Mouse (Mus musculus) cerebellum, adult 11-12 months (tissue): ENCODE results near the gene Itpr1.

Experiments used
- DNase-seq: peaks from one replicate; pipeline ENCODE4 v3.0.0; 2022

The Itpr1 gene

GRCm38 (mm10) chr6:108408726-108409125, 195.8 kb downstream of the Itpr1 start:
- no peak for DNase-seq

GRCm38 (mm10) chr6:108410771-108411170, 197.9 kb downstream of the Itpr1 start:
- no peak for DNase-seq

GRCm38 (mm10) chr6:108411201-108411600, 198.3 kb downstream of the Itpr1 start:
- no peak for DNase-seq

DNA sequence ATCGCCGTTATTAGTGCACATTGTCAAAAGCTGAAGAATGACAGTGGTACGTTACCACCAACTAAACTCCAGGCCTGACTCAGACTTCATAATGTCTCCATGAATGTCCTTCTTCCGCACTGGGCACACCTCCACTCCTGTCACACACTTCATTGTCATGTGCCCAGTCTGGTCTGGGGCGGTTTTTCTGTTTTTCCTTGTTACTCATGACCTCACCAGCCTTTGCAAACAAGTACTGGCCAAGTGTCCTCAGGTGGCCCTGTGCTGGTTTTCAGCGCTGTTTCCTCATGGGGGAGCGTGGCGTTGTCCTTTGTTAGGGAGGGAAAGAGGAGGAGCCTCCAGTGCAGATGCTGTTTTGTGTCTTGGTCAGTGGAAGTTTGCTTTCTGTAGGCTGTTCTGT, 200.1 kb downstream of the Itpr1 start:
- DNase-seq = no peak

GRCm38 (mm10) chr6:108413593-108413992, 200.7 kb downstream of the Itpr1 start:
- no peak for DNase-seq

GRCm38 (mm10) chr6:108415847-108416246, 203.0 kb downstream of the Itpr1 start:
- DNase-seq = no peak

GRCm38 (mm10) chr6:108417508-108417907, 204.6 kb downstream of the Itpr1 start:
- peak; percentile 65 for DNase-seq

DNA sequence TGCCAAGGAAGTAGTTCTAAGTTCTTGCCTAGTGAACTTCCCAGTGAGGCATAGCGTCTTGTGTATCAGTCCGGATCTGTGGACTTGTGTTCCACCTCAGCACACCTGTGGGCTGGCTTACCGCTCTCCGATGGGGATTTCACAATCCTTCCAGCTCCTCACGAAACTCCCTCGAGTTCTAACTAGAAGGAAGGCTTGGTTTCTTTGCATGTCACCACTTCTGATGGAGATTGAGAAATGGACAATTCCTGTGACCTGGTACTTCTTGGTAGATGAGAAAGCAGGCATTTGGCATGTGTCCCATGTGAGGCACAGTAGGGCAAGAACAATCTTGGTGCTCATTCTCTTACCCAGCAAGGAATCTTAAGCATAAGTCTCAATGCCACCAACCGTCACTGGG, 205.3 kb downstream of the Itpr1 start:
- DNase-seq = no peak

DNA sequence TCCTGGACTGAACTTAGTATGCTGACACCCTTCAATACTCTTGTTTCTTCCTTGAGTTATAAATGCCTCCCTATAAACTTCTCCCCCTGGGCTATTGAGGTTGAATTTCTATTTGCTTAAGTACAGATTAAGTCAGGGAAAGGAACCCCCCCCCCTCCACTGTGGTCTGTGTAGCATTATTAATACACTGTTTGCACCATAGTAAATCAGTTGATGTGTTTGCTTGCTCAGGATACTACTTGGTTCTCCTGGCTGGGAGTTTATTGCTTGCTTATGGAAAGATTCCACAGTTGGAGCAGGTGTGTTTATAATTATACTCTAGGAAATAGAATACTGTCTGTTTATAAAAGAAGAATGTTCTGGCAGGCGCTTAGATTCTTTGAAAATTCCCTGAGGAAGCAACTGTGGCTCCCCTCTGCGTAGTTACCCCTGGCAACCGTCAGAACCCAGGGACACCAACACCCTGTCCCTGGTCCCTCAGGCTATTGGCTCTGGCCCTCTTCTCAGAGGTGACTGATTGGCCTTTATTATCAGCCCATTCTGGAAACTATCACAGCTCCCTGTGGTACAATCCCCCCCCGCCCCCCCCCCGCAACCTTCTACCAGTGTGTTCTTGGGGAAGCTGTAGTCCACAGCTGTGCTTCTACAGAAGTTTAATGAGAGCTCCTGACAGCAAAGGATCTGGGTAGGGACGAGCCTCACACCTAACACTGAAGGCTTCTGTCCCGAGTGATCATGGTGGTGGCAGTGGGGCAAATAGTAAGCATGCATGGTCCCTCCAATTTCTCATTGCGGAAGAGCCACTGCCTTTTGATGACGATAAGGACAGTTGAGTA, 212.1 kb downstream of the Itpr1 start:
- DNase-seq = no peak

- DNase-seq = peak; percentile 93
Observed at GRCm38 (mm10) chr6:108426789-108427188, 213.9 kb downstream of the Itpr1 start.

GRCm38 (mm10) chr6:108428383-108428782, 215.5 kb downstream of the Itpr1 start:
- no peak for DNase-seq

DNA sequence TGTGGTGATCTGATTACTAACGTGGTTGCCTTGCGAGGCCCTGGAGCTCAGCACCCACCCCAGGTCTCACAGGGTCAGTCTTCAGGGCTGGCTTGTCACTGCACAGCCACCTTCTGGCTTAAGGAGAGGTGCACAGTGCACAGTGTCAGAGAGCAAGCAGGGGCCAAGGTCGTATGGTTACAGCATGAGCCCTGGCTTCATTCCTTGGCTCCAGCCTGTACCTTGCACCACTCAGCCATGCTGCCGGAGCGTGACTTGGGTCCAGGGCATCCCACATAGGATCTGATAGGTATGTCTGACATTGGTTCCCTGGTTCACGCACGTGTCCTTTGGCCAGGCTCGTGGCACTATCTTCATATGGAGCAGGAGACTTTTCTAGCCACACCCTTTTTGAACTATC, 217.1 kb downstream of the Itpr1 start:
- no peak for DNase-seq

DNA sequence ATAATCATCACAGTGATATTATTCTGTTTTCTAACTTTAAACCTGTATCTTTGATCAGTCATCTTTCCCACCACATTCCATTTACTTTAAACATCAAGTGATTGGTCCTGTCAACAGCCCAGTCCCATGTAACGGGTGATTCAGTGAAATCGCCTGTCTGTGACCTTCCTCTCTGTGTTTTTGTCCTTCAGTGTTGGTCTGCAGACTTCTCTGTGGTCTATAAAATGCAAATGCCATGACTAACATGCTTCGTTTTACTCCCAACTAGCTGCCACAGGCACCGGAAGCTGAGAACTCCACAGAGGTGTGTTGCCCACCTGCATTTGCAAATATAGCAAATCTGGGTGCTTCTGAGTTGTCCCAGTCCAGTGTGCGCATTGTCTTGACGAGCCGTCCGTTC, 218.3 kb downstream of the Itpr1 start:
- DNase-seq = no peak

- DNase-seq = no peak
Observed at GRCm38 (mm10) chr6:108432836-108433235, 219.9 kb downstream of the Itpr1 start.

DNA sequence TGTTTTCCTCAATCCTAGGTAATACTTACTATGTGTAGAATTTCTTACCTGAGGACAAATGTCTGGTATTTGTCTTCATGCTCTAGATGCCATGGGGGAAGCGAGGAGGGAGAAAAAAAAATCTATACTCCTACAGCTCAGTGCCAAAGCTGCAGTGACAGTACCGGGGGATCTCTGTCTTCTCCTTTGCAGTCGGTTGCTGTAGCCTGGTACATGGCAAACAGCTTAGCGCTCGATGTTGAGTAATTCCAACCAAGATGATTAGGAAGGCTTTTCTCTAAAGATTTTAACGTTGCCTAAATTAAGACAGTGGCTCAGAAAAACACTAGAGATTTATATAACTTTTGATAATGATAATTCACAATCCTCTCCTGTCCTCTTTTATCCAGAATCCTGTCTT, 221.9 kb downstream of the Itpr1 start:
- DNase-seq = no peak

DNA sequence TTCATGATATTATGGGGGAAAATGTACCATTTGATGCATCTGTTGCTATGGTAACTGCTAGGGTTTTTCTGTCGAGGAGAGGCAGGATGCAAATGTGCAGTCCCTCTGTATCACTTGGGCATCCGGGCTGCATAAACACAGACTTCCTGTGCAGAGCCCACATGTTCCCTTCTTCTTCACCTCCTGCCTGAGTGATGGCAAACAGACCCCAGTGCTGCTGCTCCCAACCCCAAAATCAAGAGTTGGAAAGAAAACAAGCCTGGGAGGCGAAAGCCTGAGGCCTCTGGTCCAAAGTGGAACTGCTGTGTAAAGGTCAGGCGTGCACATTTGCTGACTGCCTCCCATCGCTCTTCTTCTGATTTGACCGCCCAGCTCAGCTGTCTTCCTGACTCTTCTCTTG, 222.6 kb downstream of the Itpr1 start:
- DNase-seq = no peak

- DNase-seq = no peak
Observed at GRCm38 (mm10) chr6:108436608-108437007, 223.7 kb downstream of the Itpr1 start.

DNA sequence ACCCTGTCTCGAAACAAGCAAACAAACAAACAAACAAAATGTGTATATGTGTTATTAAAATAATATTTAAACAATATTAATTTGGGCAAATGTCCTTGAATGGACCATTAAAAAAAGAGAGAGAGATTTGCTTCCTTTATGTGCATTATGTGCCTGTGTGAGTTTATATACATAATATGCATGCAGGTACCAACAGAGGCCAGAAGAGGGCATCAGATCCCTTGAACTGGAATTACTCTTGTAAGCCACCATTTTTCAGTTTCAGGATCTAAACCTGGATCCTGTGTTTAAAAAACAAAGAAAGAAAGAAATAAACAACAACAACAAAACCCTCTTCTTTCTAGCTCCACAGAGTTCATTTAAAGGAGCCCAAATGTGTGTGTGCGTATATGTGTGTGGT, 228.4 kb downstream of the Itpr1 start:
- DNase-seq = no peak

GRCm38 (mm10) chr6:108442291-108442690, 229.4 kb downstream of the Itpr1 start:
- no peak for DNase-seq

GRCm38 (mm10) chr6:108444435-108444834, 231.5 kb downstream of the Itpr1 start:
- peak; percentile 70 for DNase-seq

- no peak for DNase-seq
Observed at GRCm38 (mm10) chr6:108445006-108445405, 232.1 kb downstream of the Itpr1 start.

GRCm38 (mm10) chr6:108446766-108447165, 233.9 kb downstream of the Itpr1 start:
- no peak for DNase-seq

GRCm38 (mm10) chr6:108447179-108447845, 234.4 kb downstream of the Itpr1 start:
- no peak for DNase-seq

DNA sequence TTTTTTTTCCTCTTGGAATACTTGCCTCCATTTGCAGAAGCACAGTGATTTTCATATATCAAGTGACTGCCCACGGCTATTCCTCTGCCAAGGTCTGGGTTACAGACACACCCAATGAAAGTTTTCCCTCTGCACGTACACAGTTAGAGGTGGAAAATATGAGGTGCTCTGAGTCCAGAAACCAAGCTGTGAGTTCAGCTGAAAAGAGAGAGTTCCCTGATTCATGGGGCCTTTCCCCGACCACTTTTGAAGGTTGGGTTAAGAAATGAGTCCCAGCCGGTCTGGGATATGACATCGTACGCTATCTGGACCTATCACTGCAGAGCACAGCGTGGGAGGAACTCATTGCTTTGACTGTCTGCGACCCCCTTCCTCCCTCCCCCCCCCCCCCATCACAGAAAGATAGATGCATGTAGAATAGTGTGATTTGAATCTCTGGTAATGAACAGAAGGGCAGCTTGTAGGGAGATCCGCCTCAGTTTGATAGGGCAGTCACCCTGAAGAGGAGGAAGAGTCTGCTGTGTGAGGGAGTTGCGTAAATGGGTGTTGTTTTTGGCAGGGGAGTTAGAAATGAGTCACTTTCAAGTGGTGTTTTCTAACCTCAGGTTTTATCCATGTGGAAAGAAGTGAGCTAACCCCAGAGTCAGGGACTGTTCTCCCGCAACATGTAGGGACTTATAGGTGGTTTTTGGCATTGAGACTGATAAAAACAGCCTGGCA, 235.3 kb downstream of the Itpr1 start:
- no peak for DNase-seq
